Mouse (Mus musculus) spleen, postnatal 4 days (tissue): ENCODE data around the gene Napb.

Experiments
- DNase-seq, 2 experiments: peaks; one replicate each; pipeline ENCODE4 v3.0.0; 2022; ENCODE audit warnings: low spot score in 2 of 2

Gene Napb

DNA sequence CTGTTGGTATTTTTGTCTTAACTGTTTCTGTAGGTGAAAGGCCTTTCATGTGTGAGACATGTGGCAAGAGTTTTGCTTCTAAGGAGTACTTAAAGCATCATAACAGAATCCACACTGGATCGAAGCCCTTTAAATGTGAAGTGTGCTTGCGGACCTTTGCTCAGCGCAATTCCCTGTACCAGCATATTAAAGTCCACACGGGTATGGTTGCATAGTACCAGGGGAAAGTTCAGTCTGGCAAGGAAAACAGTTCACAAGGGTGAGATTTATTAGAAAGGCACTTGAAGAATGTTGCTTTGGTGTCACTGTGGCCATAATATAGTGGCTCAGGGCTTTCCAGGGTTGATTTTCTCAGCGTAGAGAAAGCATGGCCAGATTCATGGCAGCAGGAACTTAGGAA, 44.3 kb downstream of the Napb start:
- DNase-seq = no peak

DNA sequence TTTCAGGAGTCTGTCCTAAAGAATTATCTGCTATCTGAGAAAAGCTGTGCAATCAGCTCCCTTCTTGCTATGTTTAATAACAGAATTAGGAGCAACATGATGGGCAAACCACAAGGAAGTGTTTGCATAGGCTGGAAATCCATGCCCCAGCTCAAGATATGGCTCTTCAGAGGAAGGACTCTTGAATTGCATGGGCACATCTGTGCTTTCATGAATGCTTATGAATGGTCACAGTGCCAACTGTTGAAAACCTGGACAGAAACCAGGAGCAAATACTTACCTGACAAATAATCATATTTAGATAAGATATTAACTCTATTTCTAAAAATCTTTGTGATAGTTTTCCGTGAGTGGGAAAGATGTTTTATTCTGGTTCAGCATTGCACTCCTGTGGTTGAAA, 45.4 kb downstream of the Napb start:
- no peak for DNase-seq

DNA sequence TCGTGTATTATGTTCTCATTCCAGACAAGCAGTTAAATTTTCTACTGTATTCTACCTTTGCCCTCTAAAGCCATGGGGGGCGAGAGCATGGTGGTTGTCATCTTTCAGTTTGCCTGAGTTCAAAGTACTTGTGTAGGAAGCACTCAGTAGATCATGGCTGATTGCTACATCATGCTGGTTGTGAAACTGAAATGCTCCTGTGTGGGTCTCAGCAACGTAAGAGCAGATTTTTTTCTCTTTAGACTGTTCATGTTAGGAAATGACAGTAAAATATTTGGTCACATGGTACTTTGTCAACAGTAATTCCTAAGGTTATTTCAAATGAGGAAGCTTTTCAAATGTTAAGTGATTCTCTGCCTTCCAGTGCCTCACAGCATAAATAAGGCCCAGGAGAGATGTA, 46.6 kb downstream of the Napb start:
- DNase-seq = no peak

DNA sequence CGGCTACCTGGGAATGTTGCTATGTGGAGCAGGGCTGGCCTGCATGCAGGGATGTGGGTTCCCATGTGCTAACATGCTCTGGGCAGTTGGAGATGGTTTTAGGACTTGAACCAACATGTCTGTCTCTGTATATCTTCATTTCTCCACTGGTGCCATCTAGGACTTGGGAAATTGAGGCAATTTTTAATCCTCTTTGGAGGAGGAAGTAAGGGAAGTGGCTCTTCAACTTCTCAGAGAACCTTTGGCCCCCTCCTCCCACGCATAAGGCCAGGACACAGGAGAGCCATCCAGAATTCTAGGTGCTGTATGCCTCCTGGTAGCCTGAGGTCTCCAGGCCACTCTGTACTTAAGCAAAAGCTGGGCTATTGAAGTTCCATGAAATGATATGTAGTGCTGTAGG, 47.3 kb downstream of the Napb start:
- DNase-seq = no peak

DNA sequence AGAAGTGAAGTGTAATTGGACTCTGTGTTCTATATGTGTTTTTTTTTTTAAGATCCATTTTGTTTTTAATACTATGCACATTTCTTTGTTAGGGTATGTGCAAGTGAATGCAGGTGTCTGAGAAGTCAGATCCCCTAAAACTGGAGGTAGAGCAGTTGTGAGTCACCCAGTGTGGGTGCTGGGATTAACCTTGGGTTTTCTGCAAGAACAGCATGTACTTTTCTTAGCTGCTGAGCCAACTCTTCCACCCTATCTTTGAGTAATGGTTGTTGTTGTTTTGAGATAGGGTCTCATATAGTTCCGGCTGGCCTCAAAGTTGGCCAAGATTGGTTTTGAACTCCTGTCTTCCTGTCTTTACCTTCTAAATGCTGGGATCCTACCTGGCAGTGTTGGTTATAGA, 49.2 kb downstream of the Napb start:
- no peak for DNase-seq

DNA sequence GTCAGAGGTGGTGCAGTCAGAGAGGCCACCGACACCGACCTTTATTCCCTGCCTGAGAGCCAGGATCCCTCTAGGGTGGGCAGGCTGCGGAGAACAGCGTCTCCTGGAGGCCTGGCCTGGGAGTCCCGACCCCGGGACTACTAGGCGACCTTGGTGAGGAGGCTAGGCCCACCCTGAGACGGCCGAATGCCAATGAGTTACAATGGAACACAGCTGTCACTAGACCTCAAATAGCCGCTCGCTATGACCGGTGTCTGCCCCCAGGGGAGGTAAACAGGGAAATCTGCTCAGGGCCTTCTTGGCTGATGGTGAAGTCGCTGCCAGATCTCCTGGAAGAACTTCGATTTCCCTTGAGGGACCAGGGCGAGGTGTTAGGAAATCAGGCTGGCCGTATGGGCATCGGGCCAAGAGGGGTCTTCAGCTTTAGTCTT, 50.8 kb downstream of the Napb start:
- peak; percentile 64 to 82 for DNase-seq

DNA sequence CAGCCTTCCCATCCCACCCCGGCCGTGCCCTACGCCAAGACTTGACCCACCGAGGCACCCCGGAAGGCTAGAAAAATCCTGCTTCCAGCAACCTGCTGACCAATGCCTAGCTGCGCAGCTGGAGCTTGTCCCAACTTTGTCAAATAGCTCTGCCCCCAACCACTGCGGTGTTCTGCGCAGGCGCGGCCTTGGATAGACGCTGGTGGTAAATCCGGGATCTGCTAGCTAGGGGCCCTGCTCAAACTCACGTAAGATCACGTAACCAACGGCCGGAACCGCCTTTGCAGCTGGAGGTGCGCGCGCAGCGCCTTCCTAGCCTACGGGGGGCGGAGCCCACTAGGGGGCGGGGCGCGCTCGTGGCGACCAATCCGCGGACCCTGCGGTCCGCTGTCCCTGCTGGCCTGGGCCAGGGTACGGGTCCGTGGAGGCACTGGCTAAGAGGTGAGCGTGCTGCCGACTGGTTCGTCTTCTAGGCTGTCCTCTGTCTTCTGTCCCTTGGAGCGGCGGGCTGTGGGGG, 51.4 kb downstream of the Napb start, which contains the start of gene Gzf1:
Gzf1 (plus strand) TSS at position 249 of the 517 bp plus-strand sequence.
- DNase-seq = peak; percentile 99 to 100

DNA sequence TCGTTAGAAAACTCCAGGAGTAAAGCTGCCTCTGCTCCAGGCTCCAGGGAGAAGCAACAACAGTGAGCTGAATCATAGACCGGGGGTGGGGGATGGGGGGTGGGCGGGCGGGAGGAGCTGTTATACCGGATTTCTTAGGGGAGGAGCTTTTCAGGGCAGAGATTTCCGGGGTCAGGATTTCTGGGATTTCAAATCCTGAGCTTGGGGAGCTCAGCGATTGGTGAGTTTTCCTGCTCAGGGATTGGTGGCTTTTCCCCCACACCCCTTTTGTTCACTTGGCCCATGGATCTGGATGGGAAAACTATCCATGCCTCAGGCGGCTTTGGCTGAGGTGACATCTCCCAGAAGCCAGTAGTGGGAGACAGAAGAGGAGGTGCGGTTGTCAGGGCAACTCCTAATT, 52.9 kb downstream of the Napb start:
- no peak for DNase-seq

DNA sequence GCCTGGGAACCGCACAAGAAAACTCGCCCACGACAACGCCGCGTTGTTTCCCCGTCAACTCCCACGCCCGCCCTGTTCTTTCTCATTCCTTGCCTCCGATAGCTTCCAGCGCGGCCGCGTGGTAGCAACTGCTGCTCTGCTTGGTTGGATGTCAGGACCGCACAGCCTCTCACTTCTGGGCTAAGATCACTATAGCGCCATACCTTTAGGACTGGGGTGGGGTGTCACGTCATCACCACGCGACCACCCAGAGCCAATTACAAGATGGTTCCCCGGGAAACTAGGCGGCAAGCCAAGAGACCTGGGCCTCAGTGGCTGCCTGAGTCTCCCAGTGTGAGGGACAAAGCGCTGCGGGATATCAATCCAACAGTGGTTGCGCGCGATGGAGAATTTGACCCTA, 54.5 kb downstream of the Napb start:
- peak in 1 of 2 experiments; percentile 18 for DNase-seq

DNA sequence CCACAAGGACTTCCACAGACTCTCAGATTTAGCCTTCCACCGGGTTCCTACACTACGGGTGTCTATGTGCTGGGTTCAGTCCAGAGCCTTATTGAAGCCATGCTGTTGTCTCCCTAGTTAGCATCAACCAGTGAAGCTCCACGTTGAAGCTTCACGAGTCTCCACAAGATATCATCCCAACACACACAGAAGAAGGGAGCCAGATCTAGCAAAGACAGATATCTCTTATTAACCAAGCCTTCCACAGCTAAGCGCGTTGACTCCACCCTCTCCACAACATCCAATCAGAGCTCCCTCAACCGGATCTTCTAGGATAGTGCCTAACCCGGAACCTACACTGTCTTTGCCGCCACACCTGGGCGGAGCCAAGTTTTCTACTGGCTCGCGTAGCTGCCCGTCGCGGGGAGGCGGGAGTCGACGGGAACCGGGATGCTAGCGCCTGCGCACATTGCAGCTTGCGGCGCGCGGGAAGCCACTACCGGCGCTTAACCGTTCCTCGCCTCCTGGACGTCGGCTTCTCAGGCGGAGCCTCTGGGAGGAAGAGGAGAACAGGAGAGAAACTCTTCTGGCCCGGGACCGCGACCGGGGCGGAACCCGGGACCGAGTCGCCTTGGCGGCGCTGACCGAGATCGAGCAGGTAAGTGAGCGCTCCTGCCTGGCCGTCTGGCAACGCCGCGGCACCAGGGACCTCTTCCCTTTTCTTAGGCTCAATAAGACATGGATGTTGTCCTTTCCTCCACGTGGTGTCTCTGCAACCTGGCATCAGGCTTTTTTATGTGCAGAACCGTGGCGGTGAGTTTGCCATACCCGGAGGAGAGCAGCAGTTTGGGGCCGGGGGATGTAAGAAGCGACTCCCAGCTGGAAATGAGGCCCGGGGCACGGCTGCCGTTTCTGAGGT, 59.8 kb downstream of the Napb start, which contains the start of gene Nxt1:
Nxt1 (plus strand) TSS at position 403 of the 898 bp plus-strand sequence.
- peak; percentile 99 for DNase-seq

DNA sequence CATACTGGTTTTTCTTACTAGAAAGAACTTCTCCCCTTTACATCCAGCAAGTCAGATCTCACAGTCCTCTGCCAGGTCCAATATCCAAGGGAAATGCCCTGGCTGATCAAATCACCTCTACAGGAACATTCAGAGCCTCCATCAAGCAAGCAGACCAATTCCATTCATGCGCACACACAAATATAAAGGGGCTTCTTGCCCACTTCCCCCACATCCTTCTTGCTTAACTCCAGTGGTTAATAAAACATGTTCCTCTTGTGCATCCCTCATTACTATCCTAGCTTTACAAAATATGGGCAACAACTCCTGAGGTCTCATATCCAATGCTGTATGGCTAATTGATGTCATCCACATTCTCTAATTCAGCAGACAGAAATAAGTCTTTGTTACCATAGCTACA, 68.8 kb downstream of the Napb start:
- DNase-seq = no peak

DNA sequence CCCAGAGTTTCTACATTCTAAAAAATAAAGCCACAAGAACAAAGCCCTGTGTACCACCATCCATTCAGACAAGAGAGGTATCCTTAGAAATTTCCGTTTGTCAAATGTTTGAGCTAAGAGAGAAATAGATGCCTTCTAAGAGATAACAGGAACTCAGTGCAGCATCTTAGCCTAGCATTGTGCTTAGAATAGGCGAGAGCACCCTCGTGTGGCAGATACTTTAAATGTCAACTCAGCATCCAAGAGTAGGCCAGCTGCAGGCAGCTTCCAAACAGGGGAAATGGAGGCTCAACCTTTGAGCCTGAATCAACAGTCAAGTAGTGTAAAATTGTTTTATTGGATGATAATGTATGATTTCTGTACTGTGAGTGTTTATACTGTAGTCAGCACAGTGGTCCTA, 77.3 kb downstream of the Napb start:
- DNase-seq = peak; percentile 41 to 70

DNA sequence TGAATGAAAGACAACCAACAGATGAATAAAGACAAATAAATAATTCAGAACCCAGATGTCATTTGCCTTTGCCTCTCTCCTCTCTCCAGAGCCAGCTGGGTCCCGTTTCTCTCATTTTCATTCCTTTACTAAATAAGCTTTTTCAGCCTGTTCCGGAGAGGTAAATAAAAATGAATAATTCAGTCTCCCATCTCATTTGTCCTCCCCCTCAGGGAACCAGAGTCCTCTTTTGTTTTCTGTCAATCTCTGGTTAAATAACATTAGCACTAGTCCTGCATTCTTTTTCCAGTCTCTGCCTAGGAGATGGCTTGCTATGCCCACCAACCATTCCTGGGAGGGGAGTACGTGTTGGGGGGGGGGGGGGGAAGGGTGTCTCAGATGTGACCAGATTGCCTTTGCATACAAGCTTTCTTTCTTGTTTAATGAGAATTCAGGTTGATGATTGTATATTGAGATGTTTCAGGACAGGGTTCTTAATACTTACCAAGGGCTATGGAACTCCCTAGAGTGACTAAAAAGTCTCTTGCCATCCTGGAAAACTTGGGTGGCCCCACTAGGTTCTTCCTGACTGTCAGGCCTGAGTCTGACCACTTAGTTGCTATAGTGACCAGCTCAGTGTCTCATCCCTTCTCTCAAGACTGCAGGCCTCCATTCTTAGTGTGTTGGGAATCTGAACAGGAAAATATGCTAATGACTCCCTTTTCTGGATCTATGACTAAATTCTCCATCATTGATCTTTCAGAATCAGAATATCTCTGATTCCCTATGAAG, 81.5 kb downstream of the Napb start:
- no peak for DNase-seq

DNA sequence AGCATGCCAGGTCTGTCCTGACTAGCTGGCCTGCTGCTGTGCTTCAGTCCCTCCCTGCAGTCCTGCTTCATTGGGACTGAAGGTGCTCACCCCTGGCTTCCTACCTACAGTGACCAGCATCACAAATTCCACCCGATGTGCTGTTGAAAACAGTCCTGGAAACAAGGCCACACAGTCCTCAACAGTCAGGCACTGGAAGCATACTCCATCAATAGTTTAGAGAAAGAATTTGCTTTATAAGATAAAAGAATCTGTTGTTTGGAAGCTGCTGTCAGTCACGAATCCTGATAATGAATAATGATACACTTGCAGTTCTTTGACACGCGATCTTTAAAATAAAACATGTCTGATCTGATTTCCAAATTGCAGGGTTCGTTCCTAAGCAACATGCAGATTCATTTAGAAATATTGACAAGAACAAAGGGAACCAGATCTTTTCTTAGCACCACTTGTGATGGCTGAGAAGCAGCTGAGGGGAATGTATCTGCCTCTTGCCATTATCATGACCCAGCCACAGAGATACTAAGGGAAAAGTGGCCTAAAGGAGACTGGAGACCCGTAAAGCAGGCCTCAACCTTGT, 87.8 kb downstream of the Napb start:
- no peak for DNase-seq
